Mouse (Mus musculus) inflammation-experienced regulatory T-cells, adult 6 months (primary cell): ENCODE results near the gene Olfr1396. TPM values are rescaled to one million over a fixed set of nuclear protein-coding genes. Genes with fewer than 3 reads are reported as not detected.

Source experiments
- polyA plus RNA-seq, 3 experiments: library from polyadenylated mRNA; unstranded; fragments of 100-300 nt; shearing (Covaris generic); gene quantifications; one replicate each; pipeline ENCODE4 v1.2.1; 2017

Olfr1396 gene
- polyA plus RNA-seq, 3 experiments from 2014 or later = 0.67 to 0.74 TPM; not detected in 1

Other genes with a start within 250 kb of the Olfr1396 start
- 100 to 1,000 TPM; 172 to 210 (median 188) TPM for gene Irgm1, start 243.2 kb downstream of the Olfr1396 start, polyA plus RNA-seq
- gene Gm5431, start 212.7 kb downstream of the Olfr1396 start, polyA plus RNA-seq = under 1 TPM; 0.22 to 0.59 (median 0.56) TPM
- gene Psme2b, start 168.7 kb downstream of the Olfr1396 start, polyA plus RNA-seq = 100 to 1,000 TPM; 181 to 259 (median 225) TPM
- gene Olfr56, start 136.0 kb downstream of the Olfr1396 start, polyA plus RNA-seq = under 1 TPM; 0.40 to 0.94 (median 0.52) TPM
- 100 to 1,000 TPM; 121 to 163 (median 155) TPM for gene 9930111J21Rik1, start 135.5 kb downstream of the Olfr1396 start, polyA plus RNA-seq
- gene Gm12185, start 122.6 kb downstream of the Olfr1396 start, polyA plus RNA-seq = 1 to 10 TPM; 3.0 to 8.4 (median 5.0) TPM
- gene Tgtp1, start 120.7 kb downstream of the Olfr1396 start, polyA plus RNA-seq = 100 to 1,000 TPM; 207 to 408 (median 255) TPM
- 100 to 1,000 TPM; 118 to 148 (median 136) TPM for gene 9930111J21Rik2, start 63.6 kb downstream of the Olfr1396 start, polyA plus RNA-seq
- 100 to 1,000 TPM; 344 to 542 (median 352) TPM for gene Tgtp2, start 50.7 kb downstream of the Olfr1396 start, polyA plus RNA-seq
- gene Ifi47, start 38.3 kb downstream of the Olfr1396 start, polyA plus RNA-seq = 100 to 1,000 TPM; 364 to 477 (median 416) TPM
- gene Olfr1395, start 27.4 kb upstream of the Olfr1396 start, polyA plus RNA-seq = not detected
- not detected for gene Olfr1394, start 39.5 kb upstream of the Olfr1396 start, polyA plus RNA-seq
- under 1 TPM in 1 of 3 experiments, not detected in 2; 0.39 TPM for gene Btnl9, start 72.3 kb upstream of the Olfr1396 start, polyA plus RNA-seq
- gene Zfp62, start 88.4 kb upstream of the Olfr1396 start, polyA plus RNA-seq = 10 to 100 TPM; 43.8 to 49.9 (median 49.6) TPM
- gene Mgat1, start 129.3 kb upstream of the Olfr1396 start, polyA plus RNA-seq = 10 to 100 TPM; 62.3 to 88.6 (median 70.5) TPM
- not detected for gene Olfr1393, start 163.4 kb upstream of the Olfr1396 start, polyA plus RNA-seq
- not detected for gene Olfr1392, start 170.4 kb upstream of the Olfr1396 start, polyA plus RNA-seq
- gene Olfr10, start 189.9 kb upstream of the Olfr1396 start, polyA plus RNA-seq = not detected
- gene Olfr1391, start 207.9 kb upstream of the Olfr1396 start, polyA plus RNA-seq = not detected
- gene Olfr1390, start 220.3 kb upstream of the Olfr1396 start, polyA plus RNA-seq = under 1 TPM in 1 of 3 experiments, not detected in 2; 0.12 TPM